Mouse (Mus musculus): ENCODE data around the gene Pramel7. TPM values are rescaled to one million over a fixed set of nuclear protein-coding genes. Genes with fewer than 3 reads are reported as not detected.

The Pramel7 gene
- polyA plus RNA-seq, 1 experiment from 2014 or later, result not detected

DNA sequence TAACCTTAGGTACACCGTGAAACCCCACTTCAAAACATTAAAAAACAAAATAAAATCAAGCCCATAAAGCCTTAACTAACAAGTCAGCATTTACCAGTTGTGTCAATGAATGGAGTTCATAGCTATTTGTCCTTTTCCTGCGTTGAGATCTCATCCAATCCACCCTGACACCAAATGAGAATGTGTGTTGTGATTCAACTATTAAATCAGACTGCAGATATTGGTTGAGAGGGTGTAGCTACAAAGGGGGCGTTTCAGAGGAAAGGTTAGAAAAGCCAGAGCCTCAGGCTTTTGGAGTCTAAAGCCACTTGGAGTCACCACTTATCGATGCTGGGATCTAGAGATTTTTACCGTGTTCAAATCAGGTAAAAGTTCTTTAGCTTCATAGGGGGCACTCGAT lies 9.4 kb upstream of the Pramel7 start, which contains the start of gene Pramel6:
Gene Pramel6 (plus strand): TSS at position 301 of the 400 bp plus-strand sequence.
- no peak for ATAC-seq (ENCODE audit: insufficient read depth, low FRiP score)
- Histone ChIP-seq H3K4me3 (replicated peaks; ENCODE audit: low read length) (no peak within 1 kb of the TSS), H3K9ac (ENCODE audit: low read length) (no peak within 1 kb of the TSS), H3K4me2 (ENCODE audit: low read depth, low read length) (no peak within 1 kb of the TSS), H3K4me1 (ENCODE audit: control insufficient read depth, insufficient read depth, low read length) (no peaks in the 10 kb centered on the region), H3K36me3 (ENCODE audit: control insufficient read depth, insufficient read depth, low read length) (no peaks in the 10 kb centered on the region), H3K9me3 (replicated peaks; ENCODE audit: control insufficient read depth, low read length) (no peaks in the 10 kb centered on the region), H3K27ac (ENCODE audit: low read length) (no peak within 1 kb of the TSS), H3K27me3 (ENCODE audit: control insufficient read depth, insufficient read depth, low read length) (no peaks in the 10 kb centered on the region)
- 83% methylated on average over 6 of the region's 6 CpGs for WGBS

- Histone ChIP-seq H3K9ac (ENCODE audit: low read length) (no peak overlapping the region), H3K27me3 (ENCODE audit: control insufficient read depth, insufficient read depth, low read length) (no peaks in the 10 kb centered on the region), H3K4me3 (replicated peaks; ENCODE audit: low read length) (no peak overlapping the region), H3K27ac (ENCODE audit: low read length) (no peak overlapping the region), H3K9me3 (replicated peaks; ENCODE audit: control insufficient read depth, low read length) (no peaks in the 10 kb centered on the region), H3K36me3 (ENCODE audit: control insufficient read depth, insufficient read depth, low read length) (no peaks in the 10 kb centered on the region), H3K4me1 (ENCODE audit: control insufficient read depth, insufficient read depth, low read length) (no peaks in the 10 kb centered on the region), H3K4me2 (ENCODE audit: low read depth, low read length) (no peak overlapping the region)
- no peak for ATAC-seq (ENCODE audit: insufficient read depth, low FRiP score)
- 70% methylated on average over 2 of the region's 2 CpGs for WGBS
These were observed 14.6 kb downstream of the Pramel7 start for GRCm38 (mm10) chr2:87482276-87482675.

DNA sequence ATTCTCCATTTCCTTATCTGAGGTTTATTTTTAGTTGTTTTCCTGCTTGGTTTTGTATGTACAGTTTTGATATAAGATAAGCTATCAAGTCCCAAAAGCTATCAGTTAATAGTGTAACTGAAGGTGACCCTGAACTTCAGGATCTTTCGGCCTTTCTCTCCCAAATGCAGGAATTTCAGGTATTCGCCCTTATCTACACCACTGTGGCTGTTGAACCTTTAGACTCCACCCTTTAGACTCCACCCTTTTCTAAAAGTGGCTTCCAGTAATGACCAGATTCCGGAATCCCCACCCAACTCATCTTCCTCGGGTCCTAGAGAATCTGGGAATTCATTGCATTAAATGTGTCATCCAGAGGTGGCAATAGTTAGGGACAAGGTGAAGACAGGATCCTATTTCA lies 15.7 kb downstream of the Pramel7 start:
- no peaks in the 10 kb centered on the region for H3K4me1 ChIP-seq (ENCODE audit: control insufficient read depth, insufficient read depth, low read length)
- no peak overlapping the region for H3K4me2 ChIP-seq (ENCODE audit: low read depth, low read length)
- H3K27me3 ChIP-seq (ENCODE audit: control insufficient read depth, insufficient read depth, low read length), result no peaks in the 10 kb centered on the region
- H3K27ac ChIP-seq (ENCODE audit: low read length), result no peak overlapping the region
- ATAC-seq (ENCODE audit: insufficient read depth, low FRiP score), result no peak
- no peaks in the 10 kb centered on the region for H3K36me3 ChIP-seq (ENCODE audit: control insufficient read depth, insufficient read depth, low read length)
- H3K9ac ChIP-seq (ENCODE audit: low read length), result no peak overlapping the region
- H3K4me3 ChIP-seq (replicated peaks; ENCODE audit: low read length), result no peak overlapping the region
- H3K9me3 ChIP-seq (replicated peaks; ENCODE audit: control insufficient read depth, low read length), result no peaks in the 10 kb centered on the region
- WGBS, result 73% methylated on average over 4 of the region's 4 CpGs

- no peak overlapping the region for H3K9ac ChIP-seq (ENCODE audit: low read length)
- no peaks in the 10 kb centered on the region for H3K27me3 ChIP-seq (ENCODE audit: control insufficient read depth, insufficient read depth, low read length)
- no peaks in the 10 kb centered on the region for H3K36me3 ChIP-seq (ENCODE audit: control insufficient read depth, insufficient read depth, low read length)
- H3K4me3 ChIP-seq (replicated peaks; ENCODE audit: low read length), result no peak overlapping the region
- no peaks in the 10 kb centered on the region for H3K9me3 ChIP-seq (replicated peaks; ENCODE audit: control insufficient read depth, low read length)
- no peaks in the 10 kb centered on the region for H3K4me1 ChIP-seq (ENCODE audit: control insufficient read depth, insufficient read depth, low read length)
- no peak for ATAC-seq (ENCODE audit: insufficient read depth, low FRiP score)
- H3K4me2 ChIP-seq (ENCODE audit: low read depth, low read length), result no peak overlapping the region
- no peak overlapping the region for H3K27ac ChIP-seq (ENCODE audit: low read length)
These were observed 16.7 kb downstream of the Pramel7 start for GRCm38 (mm10) chr2:87480207-87480606.

- WGBS, result 87% methylated on average over 4 of the region's 4 CpGs
- H3K9me3 ChIP-seq (replicated peaks; ENCODE audit: control insufficient read depth, low read length), result no peaks in the 10 kb centered on the region
- H3K4me2 ChIP-seq (ENCODE audit: low read depth, low read length), result no peak overlapping the region
- no peaks in the 10 kb centered on the region for H3K27me3 ChIP-seq (ENCODE audit: control insufficient read depth, insufficient read depth, low read length)
- no peaks in the 10 kb centered on the region for H3K4me1 ChIP-seq (ENCODE audit: control insufficient read depth, insufficient read depth, low read length)
- H3K9ac ChIP-seq (ENCODE audit: low read length), result no peak overlapping the region
- H3K27ac ChIP-seq (ENCODE audit: low read length), result no peak overlapping the region
- no peaks in the 10 kb centered on the region for H3K36me3 ChIP-seq (ENCODE audit: control insufficient read depth, insufficient read depth, low read length)
- no peak overlapping the region for H3K4me3 ChIP-seq (replicated peaks; ENCODE audit: low read length)
- ATAC-seq (ENCODE audit: insufficient read depth, low FRiP score), result no peak
These were observed 35.1 kb downstream of the Pramel7 start for GRCm38 (mm10) chr2:87461769-87462168.

DNA sequence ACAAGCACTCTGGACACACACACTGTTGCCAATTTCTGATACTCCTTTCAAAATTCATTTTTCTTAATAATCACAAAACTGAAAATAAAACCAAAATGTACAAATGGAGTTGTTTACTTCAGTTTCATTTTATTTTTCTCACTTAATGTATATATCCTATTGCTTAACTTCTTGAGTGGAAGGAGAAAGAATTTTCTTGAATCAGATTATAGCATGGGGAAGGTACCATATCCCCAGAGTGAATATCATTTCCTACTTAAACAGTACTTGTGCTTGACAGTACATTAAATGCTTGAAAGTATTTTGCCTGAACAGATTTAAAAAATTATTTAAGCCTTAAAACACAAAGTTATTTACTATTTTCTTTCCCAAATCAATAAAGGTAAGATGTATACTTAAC lies 43.2 kb downstream of the Pramel7 start, which contains the start of gene Olfr1126:
Gene Olfr1126 (plus strand): TSS at position 301 of the 400 bp plus-strand sequence.
- no peaks in the 10 kb centered on the region for H3K4me1 ChIP-seq (ENCODE audit: control insufficient read depth, insufficient read depth, low read length)
- H3K4me2 ChIP-seq (ENCODE audit: low read depth, low read length), result no peak within 1 kb of the TSS
- no peak within 1 kb of the TSS for H3K9ac ChIP-seq (ENCODE audit: low read length)
- H3K27ac ChIP-seq (ENCODE audit: low read length), result no peak within 1 kb of the TSS
- H3K27me3 ChIP-seq (ENCODE audit: control insufficient read depth, insufficient read depth, low read length), result no peaks in the 10 kb centered on the region
- no peaks in the 10 kb centered on the region for H3K36me3 ChIP-seq (ENCODE audit: control insufficient read depth, insufficient read depth, low read length)
- no peak for ATAC-seq (ENCODE audit: insufficient read depth, low FRiP score)
- no peaks in the 10 kb centered on the region for H3K9me3 ChIP-seq (replicated peaks; ENCODE audit: control insufficient read depth, low read length)
- H3K4me3 ChIP-seq (replicated peaks; ENCODE audit: low read length), result no peak within 1 kb of the TSS

Other genes with a start within 250 kb of the Pramel7 start
- gene Olfr1115, start 249.1 kb downstream of the Pramel7 start, polyA plus RNA-seq (2015; fragmentation: Nextera tagmentation; extraction: Ambion mirVana), result not detected in 2 replicates
- gene Olfr1116, start 229.6 kb downstream of the Pramel7 start, polyA plus RNA-seq (2015; fragmentation: Nextera tagmentation; extraction: Ambion mirVana), result not detected in 2 replicates
- not detected in 2 replicates for gene Olfr1118, start 189.5 kb downstream of the Pramel7 start, polyA plus RNA-seq (2015; fragmentation: Nextera tagmentation; extraction: Ambion mirVana)
- not detected in 2 replicates for gene Olfr1120, start 142.3 kb downstream of the Pramel7 start, polyA plus RNA-seq (2015; fragmentation: Nextera tagmentation; extraction: Ambion mirVana)
- not detected in 2 replicates for gene Olfr1121, start 127.2 kb downstream of the Pramel7 start, polyA plus RNA-seq (2015; fragmentation: Nextera tagmentation; extraction: Ambion mirVana)
- gene Olfr1122, start 111.2 kb downstream of the Pramel7 start, polyA plus RNA-seq (2015; fragmentation: Nextera tagmentation; extraction: Ambion mirVana), result not detected in 2 replicates
- not detected in 2 replicates for gene Olfr1123, start 80.5 kb downstream of the Pramel7 start, polyA plus RNA-seq (2015; fragmentation: Nextera tagmentation; extraction: Ambion mirVana)
- 0.06 and 0.09 TPM in 2 replicates for gene Olfr1124, start 66.8 kb downstream of the Pramel7 start, polyA plus RNA-seq (2015; fragmentation: Nextera tagmentation; extraction: Ambion mirVana)
- gene Olfr1126, start 43.1 kb downstream of the Pramel7 start, polyA plus RNA-seq (2015; fragmentation: Nextera tagmentation; extraction: Ambion mirVana), result not detected in 2 replicates
- not detected in 2 replicates for gene Pramel6, start 9.5 kb upstream of the Pramel7 start, polyA plus RNA-seq (2015; fragmentation: Nextera tagmentation; extraction: Ambion mirVana)
- not detected in 2 replicates for gene Olfr153, start 34.7 kb upstream of the Pramel7 start, polyA plus RNA-seq (2015; fragmentation: Nextera tagmentation; extraction: Ambion mirVana)
- not detected in 2 replicates for gene Olfr1128, start 48.4 kb upstream of the Pramel7 start, polyA plus RNA-seq (2015; fragmentation: Nextera tagmentation; extraction: Ambion mirVana)
- gene Olfr1129, start 76.8 kb upstream of the Pramel7 start, polyA plus RNA-seq (2015; fragmentation: Nextera tagmentation; extraction: Ambion mirVana), result not detected in 2 replicates
- not detected in 2 replicates for gene Olfr1130, start 109.1 kb upstream of the Pramel7 start, polyA plus RNA-seq (2015; fragmentation: Nextera tagmentation; extraction: Ambion mirVana)
- gene Olfr1131, start 130.0 kb upstream of the Pramel7 start, polyA plus RNA-seq (2015; fragmentation: Nextera tagmentation; extraction: Ambion mirVana), result not detected in 2 replicates
- not detected in 2 replicates for gene Olfr1132, start 140.4 kb upstream of the Pramel7 start, polyA plus RNA-seq (2015; fragmentation: Nextera tagmentation; extraction: Ambion mirVana)
- not detected in 2 replicates for gene Olfr1133, start 150.3 kb upstream of the Pramel7 start, polyA plus RNA-seq (2015; fragmentation: Nextera tagmentation; extraction: Ambion mirVana)
- gene Olfr1134, start 161.4 kb upstream of the Pramel7 start, polyA plus RNA-seq (2015; fragmentation: Nextera tagmentation; extraction: Ambion mirVana), result not detected in 2 replicates
- not detected in 2 replicates for gene Olfr1135, start 176.6 kb upstream of the Pramel7 start, polyA plus RNA-seq (2015; fragmentation: Nextera tagmentation; extraction: Ambion mirVana)
- not detected in 2 replicates for gene Olfr1136, start 196.9 kb upstream of the Pramel7 start, polyA plus RNA-seq (2015; fragmentation: Nextera tagmentation; extraction: Ambion mirVana)
- gene Olfr1137, start 216.1 kb upstream of the Pramel7 start, polyA plus RNA-seq (2015; fragmentation: Nextera tagmentation; extraction: Ambion mirVana), result not detected in 2 replicates
- not detected in 2 replicates for gene Olfr1138, start 242.9 kb upstream of the Pramel7 start, polyA plus RNA-seq (2015; fragmentation: Nextera tagmentation; extraction: Ambion mirVana)
- not detected in 2 replicates for gene Olfr1140, start 246.7 kb upstream of the Pramel7 start, polyA plus RNA-seq (2015; fragmentation: Nextera tagmentation; extraction: Ambion mirVana)